Mouse (Mus musculus): ENCODE results near the gene Rtl6.

Rtl6 gene

GRCm38 (mm10) chr15:84536611-84537010 lies 21.0 kb downstream of the Rtl6 start:
- DNase-seq = no peak

GRCm38 (mm10) chr15:84535953-84536352 lies 21.7 kb downstream of the Rtl6 start:
- no peak for DNase-seq

DNA sequence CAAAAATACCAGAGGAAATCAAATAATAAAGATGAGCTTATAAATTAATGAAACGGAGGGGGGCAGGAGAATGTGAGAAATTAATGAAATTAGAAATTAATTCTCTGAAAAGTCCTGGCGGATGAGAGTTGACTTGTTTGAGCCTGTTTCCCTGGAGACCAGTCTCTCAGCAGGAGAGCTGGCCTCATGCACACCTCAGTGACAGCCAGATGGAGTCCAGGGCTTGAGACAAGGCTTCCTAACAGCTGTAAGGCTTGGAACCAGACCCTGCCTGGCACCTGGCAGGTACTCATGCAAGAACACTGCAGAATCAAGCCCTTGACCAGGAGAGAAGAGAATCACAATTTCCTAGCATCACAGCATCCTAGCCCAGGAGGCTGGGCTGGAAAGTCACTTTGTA lies 25.4 kb downstream of the Rtl6 start:
- no peak for DNase-seq

DNA sequence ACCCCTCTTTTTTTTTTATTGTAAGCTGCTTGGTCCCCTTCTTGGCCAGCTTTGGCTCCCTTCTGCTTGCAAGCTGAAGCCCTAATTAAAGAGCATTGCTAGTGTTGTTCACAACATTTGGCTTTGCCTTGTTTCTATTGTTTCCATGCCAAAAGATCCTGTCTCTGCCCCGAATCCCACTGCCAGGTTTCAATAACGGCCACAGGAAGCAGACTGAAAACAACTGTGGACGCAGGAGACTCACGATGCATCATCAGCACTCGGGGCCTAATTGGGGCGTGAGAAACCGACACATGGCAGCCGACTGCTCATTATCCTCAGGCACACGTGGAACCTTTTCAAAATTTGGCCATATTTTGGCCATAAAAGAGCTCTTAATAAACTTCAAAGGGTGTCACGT lies 26.1 kb downstream of the Rtl6 start:
- DNase-seq = no peak

DNA sequence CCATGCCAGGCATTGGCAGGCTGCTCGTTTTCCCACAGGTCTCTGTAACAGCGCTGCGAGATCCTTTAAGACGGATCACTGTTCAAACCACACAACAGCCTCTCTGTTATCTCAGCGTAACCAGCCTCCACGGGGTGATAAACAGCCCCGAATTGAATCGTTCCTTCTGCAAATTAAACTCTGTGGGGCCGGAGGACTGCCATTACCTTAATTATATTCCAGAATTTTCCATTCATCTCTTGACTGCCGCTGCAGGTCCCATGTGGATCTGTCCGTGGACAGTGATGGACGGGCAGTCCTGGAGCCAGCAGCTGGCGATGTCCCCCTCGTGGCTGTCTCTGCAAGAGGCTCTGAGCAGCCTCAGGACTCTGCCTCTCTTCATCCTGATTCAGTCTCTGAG lies 30.7 kb downstream of the Rtl6 start:
- no peak for DNase-seq

DNA sequence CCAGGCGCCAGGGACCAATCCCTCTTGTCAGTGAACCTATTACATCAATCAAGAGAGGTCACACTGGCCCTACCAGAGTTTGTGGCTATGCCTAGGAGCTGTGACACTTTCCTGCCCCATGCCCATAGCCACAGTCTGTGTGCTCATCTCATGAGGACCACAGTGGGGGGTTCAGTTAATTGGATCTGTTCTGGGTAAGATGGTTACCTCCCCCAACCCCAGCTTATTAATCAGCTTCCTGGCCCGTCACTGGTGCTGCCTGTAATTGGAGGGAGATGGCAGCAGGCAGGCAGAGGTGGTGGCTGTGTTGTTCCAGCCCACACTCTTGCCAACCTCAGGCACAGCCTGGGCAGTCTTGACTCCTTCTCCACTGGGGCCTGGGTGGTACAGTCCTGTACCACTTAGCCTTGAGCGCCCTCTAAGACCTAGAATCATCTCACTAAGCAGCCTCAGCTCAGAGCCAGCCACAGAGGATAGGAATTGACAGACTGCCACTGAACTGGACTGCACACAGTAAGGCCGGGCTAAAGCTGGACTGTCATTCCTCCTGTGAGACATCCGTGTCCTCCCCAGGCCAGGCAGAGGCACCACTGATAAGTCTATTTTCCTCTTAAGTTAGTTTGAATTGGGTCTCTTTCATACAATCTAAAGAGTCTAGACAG lies 32.3 kb downstream of the Rtl6 start:
- no peak for DNase-seq

DNA sequence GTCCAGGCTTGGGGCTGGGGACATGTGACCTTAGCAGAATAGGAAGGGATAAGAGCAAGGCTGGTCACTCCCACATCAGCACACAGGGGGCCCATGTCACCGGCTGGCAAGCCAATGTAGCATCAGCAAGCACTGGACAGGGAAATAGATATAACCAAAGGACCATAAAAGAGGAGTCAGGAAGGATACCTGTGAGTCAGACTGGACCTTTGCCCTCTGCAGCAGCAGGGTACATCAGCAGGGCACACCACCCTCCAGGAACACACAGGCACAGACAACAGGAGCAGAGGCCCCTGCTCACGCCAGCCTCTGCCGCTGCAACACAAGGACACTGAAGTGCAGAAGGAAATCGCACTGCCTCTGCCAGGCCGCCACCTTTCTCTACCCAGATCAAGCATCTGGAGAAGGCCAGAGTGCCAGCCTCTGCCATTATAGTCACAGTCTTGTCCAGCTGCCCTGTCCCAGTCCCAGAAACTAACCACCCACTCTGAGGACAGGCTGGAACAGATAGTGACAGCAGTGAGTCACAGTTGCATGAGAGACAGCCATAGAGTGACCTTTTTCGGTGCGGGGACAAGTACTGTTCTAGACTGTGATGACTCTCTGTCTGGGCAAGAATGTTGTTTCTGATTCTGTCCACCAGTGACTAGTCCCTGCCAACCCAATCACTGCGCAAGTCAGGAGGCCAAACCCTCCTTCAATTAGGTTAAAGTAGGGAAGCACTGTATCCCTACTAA lies 34.5 kb downstream of the Rtl6 start:
- DNase-seq = no peak

DNA sequence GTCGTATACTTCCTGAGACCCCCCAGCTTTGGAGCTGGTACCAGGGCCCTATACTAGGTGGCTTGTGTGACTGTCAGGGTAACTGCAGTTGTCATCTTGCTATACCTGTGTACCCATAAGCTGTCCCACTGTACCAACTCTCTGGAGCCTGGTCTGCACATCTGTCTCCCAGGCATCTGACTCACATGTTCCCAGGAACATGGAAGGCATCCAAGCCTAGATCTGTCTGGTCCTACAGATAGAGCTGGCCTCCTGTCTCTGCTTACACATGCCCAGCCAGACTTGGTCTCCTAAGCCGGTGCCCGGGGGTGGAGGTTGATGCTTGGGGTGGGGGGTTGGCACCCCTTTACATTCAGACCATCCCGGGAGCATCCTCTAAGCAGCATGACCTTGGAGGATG lies 36.1 kb downstream of the Rtl6 start:
- no peak for DNase-seq

DNA sequence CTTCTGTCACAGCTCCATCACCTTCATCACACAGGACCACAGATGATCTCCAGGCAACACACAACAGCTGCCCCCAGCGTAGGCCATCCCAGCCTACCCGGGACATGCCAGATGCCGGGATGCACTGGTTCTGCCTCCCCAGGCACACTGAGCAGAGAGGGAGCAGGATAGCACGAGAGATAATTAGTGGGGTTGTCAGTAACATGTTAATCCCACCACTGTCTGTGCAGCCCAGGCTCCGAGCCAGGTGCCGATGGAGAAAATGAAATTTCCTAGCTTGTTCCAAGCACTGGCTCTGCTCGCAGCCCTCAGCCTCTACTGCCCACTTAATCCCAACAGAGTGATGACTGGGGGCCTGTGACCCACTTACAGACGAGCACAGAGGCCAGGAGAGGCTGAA lies 39.1 kb downstream of the Rtl6 start:
- DNase-seq = no peak

DNA sequence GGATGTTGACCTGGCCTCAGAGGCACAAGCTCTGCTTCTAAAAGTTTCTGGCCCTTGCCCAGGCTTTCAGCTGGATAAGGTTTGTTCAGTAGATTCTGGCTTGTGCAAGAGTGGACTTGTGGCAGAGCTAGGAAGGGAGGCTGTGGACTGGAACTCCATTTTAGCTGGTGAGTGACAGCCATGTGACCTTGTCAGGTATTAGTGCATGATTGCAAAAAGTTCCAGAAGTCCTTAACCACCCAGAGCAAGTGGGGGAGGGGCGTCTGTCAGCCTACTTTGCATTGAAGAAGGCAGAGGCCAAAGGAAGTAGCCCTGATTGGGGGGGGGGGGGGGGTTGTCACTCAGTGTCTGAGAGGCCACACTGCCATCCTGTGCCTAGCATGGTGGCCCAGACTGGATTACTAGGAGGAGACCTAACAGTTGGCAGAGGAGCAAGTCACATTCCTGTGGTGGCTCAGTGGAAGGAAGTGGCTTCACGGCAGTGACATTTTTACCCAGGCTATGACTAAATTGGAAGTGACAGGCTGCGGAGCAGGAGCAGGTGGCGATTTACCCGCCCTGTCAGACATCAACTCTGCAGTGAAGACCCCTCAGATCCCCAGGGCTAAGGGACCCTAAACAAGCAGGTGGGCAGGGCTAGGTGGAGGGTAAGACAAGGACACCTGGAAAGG lies 44.9 kb downstream of the Rtl6 start:
- DNase-seq = peak; percentile 13

DNA sequence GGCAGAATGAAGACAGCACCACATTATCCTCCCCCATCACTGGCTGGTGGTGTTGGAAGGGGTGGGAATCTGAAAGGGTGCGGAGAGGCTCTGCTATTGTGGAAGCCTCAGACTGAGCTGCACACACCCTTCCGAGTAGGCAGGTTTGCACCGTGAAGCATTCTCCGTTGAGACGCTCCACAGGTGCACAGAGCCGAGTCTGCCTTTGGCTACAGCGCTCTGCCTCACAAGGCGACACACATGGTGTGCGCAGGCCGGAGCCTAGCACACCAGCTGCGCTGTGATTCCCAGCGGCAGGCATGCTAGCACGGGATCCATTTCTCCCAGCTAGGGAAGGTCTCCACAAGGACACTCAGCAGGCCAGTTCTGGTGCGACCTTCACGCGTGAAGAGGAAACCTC lies 47.6 kb downstream of the Rtl6 start:
- no peak for DNase-seq

DNA sequence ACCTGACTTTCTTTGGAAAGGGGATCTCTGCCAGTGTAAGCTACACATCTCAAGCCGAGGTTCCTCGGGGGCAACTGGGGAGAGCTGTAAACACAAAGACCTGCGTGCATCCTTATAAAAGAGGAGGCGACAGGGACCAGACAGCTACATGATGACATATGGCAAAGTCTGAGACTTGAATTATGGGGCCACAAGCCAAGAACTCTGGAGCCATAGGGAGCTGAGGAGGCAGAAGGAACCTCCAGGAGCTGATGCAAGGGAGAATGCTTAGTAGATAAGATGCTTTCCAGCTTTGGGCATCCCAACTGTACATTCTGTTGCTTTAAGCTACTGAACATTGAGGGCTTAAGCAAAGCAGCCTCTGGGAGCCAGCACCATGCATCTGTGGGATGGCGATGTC lies 48.5 kb downstream of the Rtl6 start:
- no peak for DNase-seq

- no peak for DNase-seq
These were observed 51.6 kb downstream of the Rtl6 start for GRCm38 (mm10) chr15:84506026-84506425.

DNA sequence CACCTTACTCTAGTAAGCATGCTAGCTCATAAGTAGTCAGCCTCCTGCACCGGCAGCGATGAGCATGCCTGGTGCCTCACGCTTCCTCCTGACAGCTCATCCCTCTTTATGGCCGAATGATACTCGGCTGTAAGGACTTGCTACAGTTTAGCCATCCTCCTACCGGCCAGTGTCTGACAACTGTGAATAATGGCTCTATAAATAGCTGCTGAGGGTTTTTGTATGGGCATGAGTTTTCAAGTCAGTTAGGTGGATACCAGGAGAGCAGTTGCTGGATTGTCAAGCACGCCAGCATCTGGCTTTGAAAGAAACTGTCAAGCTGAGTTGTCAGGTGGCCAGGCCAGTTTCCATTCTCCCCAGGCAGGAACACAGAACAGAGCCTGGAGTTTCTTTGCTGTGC lies 52.7 kb downstream of the Rtl6 start:
- no peak for DNase-seq
